In the genomic region with DNA sequence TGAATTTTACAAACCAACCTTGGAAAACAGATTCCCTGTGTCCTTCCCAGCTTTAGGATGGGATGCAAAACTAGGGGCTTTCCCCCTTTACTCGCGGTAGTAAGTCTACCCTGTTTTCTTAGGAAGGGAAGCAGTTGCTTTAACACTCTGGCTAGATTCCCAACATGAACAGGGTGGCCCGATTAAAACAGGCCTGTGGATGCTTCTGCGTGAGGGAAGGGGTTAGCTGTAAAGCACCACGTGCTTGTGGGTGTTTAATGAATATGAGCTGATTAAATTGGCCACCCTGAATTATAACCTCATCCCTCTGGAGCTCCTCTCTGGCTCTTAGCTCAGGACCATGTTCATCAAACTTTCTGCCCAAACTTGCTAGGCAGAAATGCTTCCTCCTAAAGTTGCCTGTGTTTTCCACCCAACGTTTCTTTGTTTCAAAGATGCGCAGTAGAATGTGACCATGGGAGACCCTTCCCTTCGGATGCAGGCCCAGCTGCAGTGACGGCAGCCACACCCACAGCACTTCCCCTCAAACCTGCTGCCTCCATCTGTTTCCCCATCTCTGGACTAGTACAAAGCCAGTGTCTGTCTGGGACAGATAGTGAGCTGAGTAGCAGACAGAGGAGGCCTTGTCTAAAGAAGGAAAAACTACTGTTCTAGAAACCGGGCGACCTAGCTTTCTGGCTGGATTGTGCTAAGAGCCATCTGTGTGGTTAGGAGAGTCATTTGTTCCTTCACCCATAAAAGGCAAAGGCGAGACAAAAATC, we compare ENCODE assay signal across 7 mouse cellular contexts.
DNase-seq lines count a peak whose midpoint lies in the region; ATAC-seq lines count a peak whose summit lies in the region.

No protein-coding gene starts in this region.

- H3K36me3 ChIP-seq in forebrain, embryonic 15.5 days = 0 out of 2 replicates have a peak, but pooled peaks cover 3% of the 10 kb centered on the region
- H3K36me3 ChIP-seq in intestine, embryonic 16.5 days (ENCODE audit: control insufficient read depth, insufficient read depth, low read length) = peaks cover 4% of the 10 kb centered on the region; the same call in 1 of the 2 replicates
- H3K36me3 ChIP-seq in stomach, embryonic 16.5 days (ENCODE audit: control insufficient read depth, insufficient read depth, low read length) = no peaks in the 10 kb centered on the region

- H3K27me3 ChIP-seq in forebrain, embryonic 15.5 days = no peaks in the 10 kb centered on the region
- H3K27me3 ChIP-seq in intestine, embryonic 16.5 days (replicated peaks; ENCODE audit: control insufficient read depth, insufficient read depth, low read length) = no peaks in the 10 kb centered on the region
- H3K27me3 ChIP-seq in stomach, embryonic 16.5 days (ENCODE audit: control insufficient read depth, insufficient read depth, low read length) = no peaks in the 10 kb centered on the region

- peak overlapping the region; percentile 71 for H3K27ac ChIP-seq in forebrain, embryonic 15.5 days (replicated peaks)
- peak overlapping the region; percentile 44; the same call in 1 of the 2 replicates for H3K27ac ChIP-seq in intestine, embryonic 16.5 days (ENCODE audit: low read length)
- H3K27ac ChIP-seq in stomach, embryonic 16.5 days (ENCODE audit: low read length) = peak overlapping the region; percentile 11; the same call in 1 of the 2 replicates

- peak; percentile 16 for DNase-seq in right cerebral cortex, adult 18-20 months
- DNase-seq in right cerebral cortex, postnatal 4 days = no peak
- DNase-seq in urinary bladder, adult 18-20 months (ENCODE audit: low spot score in 2 of 2) = no peak

- peak; percentile 67 for ATAC-seq in forebrain, embryonic 15.5 days (replicated peaks)
- ATAC-seq in intestine, embryonic 16.5 days = no peak; the same call in 1 of the 2 replicates
- peak; percentile 69; the same call in 1 of the 2 replicates for ATAC-seq in stomach, embryonic 16.5 days (ENCODE audit: insufficient read depth, low FRiP score)
- no peak for ATAC-seq in granulocyte monocyte progenitor cell, adult 5-6 weeks (replicated peaks; ENCODE audit: poor library complexity, severe bottlenecking)

- H3K9me3 ChIP-seq in forebrain, embryonic 15.5 days = peaks cover 8% of the 10 kb centered on the region; the same call in 1 of the 2 replicates
- peaks cover 13% of the 10 kb centered on the region for H3K9me3 ChIP-seq in intestine, embryonic 16.5 days (ENCODE audit: control insufficient read depth, low read length)
- peaks cover 5% of the 10 kb centered on the region; the same call in 1 of the 2 replicates for H3K9me3 ChIP-seq in stomach, embryonic 16.5 days (replicated peaks; ENCODE audit: control insufficient read depth, low read length)

- H3K4me3 ChIP-seq in forebrain, embryonic 15.5 days = no peak overlapping the region
- no peak overlapping the region for H3K4me3 ChIP-seq in intestine, embryonic 16.5 days (ENCODE audit: low read length)
- no peak overlapping the region for H3K4me3 ChIP-seq in stomach, embryonic 16.5 days (replicated peaks; ENCODE audit: low read length)

- H3K4me2 ChIP-seq in forebrain, embryonic 15.5 days (replicated peaks) = no peak overlapping the region
- no peak overlapping the region for H3K4me2 ChIP-seq in intestine, embryonic 16.5 days (ENCODE audit: low read depth, low read length)
- H3K4me2 ChIP-seq in stomach, embryonic 16.5 days (ENCODE audit: low read depth, low read length) = no peak overlapping the region

- peaks cover 23% of the 10 kb centered on the region for H3K4me1 ChIP-seq in forebrain, embryonic 15.5 days
- peaks cover 2% of the 10 kb centered on the region; the same call in 1 of the 2 replicates for H3K4me1 ChIP-seq in intestine, embryonic 16.5 days (ENCODE audit: control insufficient read depth, insufficient read depth, low read length)
- H3K4me1 ChIP-seq in stomach, embryonic 16.5 days (ENCODE audit: control insufficient read depth, insufficient read depth, low read length) = peaks cover 23% of the 10 kb centered on the region

- H3K9ac ChIP-seq in forebrain, embryonic 15.5 days (replicated peaks) = no peak overlapping the region
- H3K9ac ChIP-seq in intestine, embryonic 16.5 days (ENCODE audit: low read depth, low read length) = no peak overlapping the region
- no peak overlapping the region for H3K9ac ChIP-seq in stomach, embryonic 16.5 days (ENCODE audit: low read length)

- 28% methylated on average over 12 of the region's 12 CpGs for WGBS in forebrain, embryonic 15.5 days
- WGBS in intestine, embryonic 16.5 days = 61% methylated on average over 12 of the region's 12 CpGs
- 53% methylated on average over 12 of the region's 12 CpGs for WGBS in stomach, embryonic 16.5 days

Comparison
In these comparisons a context has a peak if more than half of its experiments do, and no peak if none do; other contexts are left out.
1. ATAC-seq: peak in forebrain, embryonic 15.5 days (single experiment) and stomach, embryonic 16.5 days (single experiment); none in intestine, embryonic 16.5 days (single experiment) and granulocyte monocyte progenitor cell, adult 5-6 weeks (single experiment).
2. H3K27ac ChIP-seq: peak in every context shown above with its lines; median percentile 71 in forebrain, embryonic 15.5 days; 44 in intestine, embryonic 16.5 days; 11 in stomach, embryonic 16.5 days.